Mouse (Mus musculus): ENCODE measurements at regions not wholly inside any gene's neighbourhood (a gene's known extent, or its start where the extent isn't known, plus 50 kb on each side); places are given as distances from the start of the nearest gene placed in this dataset.

DNA sequence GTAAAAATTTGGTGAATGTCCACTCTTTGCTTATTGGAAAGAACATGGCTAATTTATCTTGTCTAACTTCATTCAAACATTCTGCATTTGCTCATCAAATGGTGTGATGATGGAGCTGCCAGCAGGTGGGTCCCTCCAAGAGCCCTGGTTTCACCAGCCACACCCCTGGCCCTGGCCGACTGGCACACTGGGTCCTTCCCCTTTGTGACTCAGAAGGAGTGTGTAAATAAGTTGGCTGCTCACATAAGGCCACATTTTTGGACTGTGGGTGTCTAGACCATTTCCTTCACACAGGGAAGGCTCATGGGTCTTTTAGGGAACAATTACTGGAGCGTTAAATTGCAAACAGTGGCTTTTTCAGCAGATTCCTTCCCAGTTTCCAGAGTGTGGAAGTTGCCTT, 68.4 kb upstream of the Cep162 start:
- WGBS = 74% methylated on average over 2 of the region's 2 CpGs
- no peak for ATAC-seq (ENCODE audit: low FRiP score)
- no peaks in the 10 kb centered on the region for H3K9me3 ChIP-seq (replicated peaks)
- no peak overlapping the region for H3K27ac ChIP-seq (replicated peaks)
- no peak overlapping the region for H3K4me2 ChIP-seq
- H3K4me1 ChIP-seq = no peaks in the 10 kb centered on the region
- H3K9ac ChIP-seq (replicated peaks) = no peak overlapping the region
- H3K4me3 ChIP-seq (replicated peaks) = no peak overlapping the region
- no peaks in the 10 kb centered on the region for H3K27me3 ChIP-seq (replicated peaks)
- no peaks in the 10 kb centered on the region for H3K36me3 ChIP-seq

DNA sequence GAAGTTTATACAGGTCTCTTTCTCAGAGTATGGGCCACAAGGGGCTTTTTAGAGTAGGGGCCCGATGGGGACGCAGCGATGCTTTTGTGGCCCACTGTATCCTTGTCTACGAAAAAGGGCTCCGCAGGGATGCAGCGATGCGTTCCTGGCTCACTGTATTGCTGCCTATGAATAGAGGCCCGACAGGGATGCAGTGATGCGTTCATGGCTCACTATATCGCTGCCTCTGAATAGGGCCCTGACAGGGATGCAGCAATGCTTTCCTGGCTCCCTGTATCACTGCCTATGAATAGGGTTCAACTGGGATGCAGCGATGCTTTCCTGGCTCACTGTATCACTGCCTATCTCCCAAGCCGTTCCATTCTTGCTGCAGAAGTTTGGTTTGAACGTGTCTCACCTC, 65.4 kb upstream of the Cep162 start:
- no peaks in the 10 kb centered on the region for H3K27me3 ChIP-seq (replicated peaks)
- H3K4me2 ChIP-seq = no peak overlapping the region
- H3K9me3 ChIP-seq (replicated peaks) = no peaks in the 10 kb centered on the region
- WGBS = 64% methylated on average over 13 of the region's 13 CpGs
- no peak overlapping the region for H3K4me3 ChIP-seq (replicated peaks)
- no peak overlapping the region for H3K27ac ChIP-seq (replicated peaks)
- H3K36me3 ChIP-seq = no peaks in the 10 kb centered on the region
- ATAC-seq (ENCODE audit: low FRiP score) = peak; percentile 21; the same call in 1 of the 2 replicates
- no peaks in the 10 kb centered on the region for H3K4me1 ChIP-seq
- no peak overlapping the region for H3K9ac ChIP-seq (replicated peaks)

DNA sequence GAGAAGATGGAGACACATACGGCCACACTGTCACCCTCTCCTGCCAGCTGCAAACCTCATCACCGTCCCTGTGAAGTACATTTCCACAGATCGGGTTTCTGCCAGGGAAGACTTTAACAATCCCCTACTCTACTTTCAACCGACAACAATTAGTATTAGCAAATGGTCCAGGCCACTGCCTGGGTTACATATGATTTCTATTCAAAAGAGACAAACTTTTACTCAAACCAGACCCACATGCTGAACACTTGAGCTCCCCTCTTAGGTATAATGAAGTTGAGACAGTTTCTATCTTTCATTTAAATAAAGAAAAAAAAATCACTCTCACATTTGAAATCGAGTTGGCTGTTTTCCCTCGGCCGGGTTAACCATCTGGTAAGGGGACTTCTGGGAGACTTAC, 63.4 kb upstream of the Cep162 start:
- Histone ChIP-seq H3K36me3 (no peaks in the 10 kb centered on the region), H3K9me3 (replicated peaks) (no peaks in the 10 kb centered on the region), H3K27ac (replicated peaks) (no peak overlapping the region), H3K4me2 (no peak overlapping the region), H3K9ac (replicated peaks) (no peak overlapping the region), H3K4me1 (no peaks in the 10 kb centered on the region), H3K4me3 (replicated peaks) (no peak overlapping the region), H3K27me3 (replicated peaks) (no peaks in the 10 kb centered on the region)
- ATAC-seq (ENCODE audit: low FRiP score) = no peak
- WGBS = 79% methylated on average over 7 of the region's 7 CpGs

DNA sequence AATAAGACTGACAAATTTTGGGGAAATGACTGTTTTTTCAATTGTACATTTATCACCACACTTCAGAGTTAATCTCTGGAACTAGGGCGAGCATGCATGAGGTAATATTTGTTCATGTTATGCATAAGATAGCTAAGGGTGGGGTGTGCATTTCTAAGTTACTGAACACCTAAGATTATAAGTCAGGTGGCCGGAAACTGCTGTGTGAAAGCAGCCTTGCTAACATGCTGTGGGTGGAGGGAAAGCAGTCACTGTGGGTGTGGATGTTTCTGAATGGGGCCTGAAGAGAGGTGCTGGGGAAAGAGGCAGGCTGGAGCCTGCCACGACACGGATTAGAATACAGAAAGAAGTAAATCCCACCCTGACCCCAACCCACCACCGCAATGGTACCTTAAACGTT, 54.8 kb upstream of the Cep162 start:
- Histone ChIP-seq H3K9me3 (replicated peaks) (no peaks in the 10 kb centered on the region), H3K9ac (replicated peaks) (no peak overlapping the region), H3K36me3 (no peaks in the 10 kb centered on the region), H3K4me2 (no peak overlapping the region), H3K27me3 (replicated peaks) (no peaks in the 10 kb centered on the region), H3K4me1 (no peaks in the 10 kb centered on the region), H3K27ac (replicated peaks) (no peak overlapping the region), H3K4me3 (replicated peaks) (no peak overlapping the region)
- ATAC-seq (ENCODE audit: low FRiP score) = no peak
- 92% methylated on average over 6 of the region's 6 CpGs for WGBS
